Mouse (Mus musculus) B cell, adult 2 months (primary cell): ENCODE results near the gene Sema3f.

Experiments used
- DNase-seq, 2 experiments: peaks; one replicate each; pipeline ENCODE4 v3.0.0; 2022

Sema3f gene

GRCm38 (mm10) chr9:107709697-107710483 lies at the start of gene Sema3f:
Gene Sema3f, minus strand, starts transcription at chr9:107710475.
- peak; percentile 70 to 79 for DNase-seq

GRCm38 (mm10) chr9:107759593-107759992 lies 49.3 kb upstream of the Sema3f start:
- no peak for DNase-seq

- DNase-seq: no peak
Observed at GRCm38 (mm10) chr9:107750378-107750777, 40.1 kb upstream of the Sema3f start.

GRCm38 (mm10) chr9:107748063-107748462 lies 37.8 kb upstream of the Sema3f start:
- DNase-seq: no peak

GRCm38 (mm10) chr9:107747310-107747709 lies 37.0 kb upstream of the Sema3f start:
- DNase-seq: no peak

DNA sequence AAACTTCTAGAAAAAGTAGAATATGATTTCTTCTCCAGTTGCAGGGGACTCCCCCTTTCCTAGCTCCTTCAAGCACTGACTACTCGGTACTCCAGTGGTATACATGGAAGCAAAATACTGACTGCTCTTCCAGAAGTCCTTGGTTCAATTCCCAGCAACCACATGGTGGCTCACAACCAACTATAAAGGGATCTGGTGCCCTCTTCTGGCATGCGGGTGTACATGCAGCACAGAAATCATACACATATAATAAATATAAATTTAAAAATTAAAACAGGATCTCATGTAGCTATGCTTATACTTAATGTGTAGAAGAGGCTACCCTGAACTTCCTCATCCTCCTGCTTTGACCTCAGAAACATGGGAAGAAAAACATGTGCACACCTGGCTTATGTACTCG lies 36.4 kb upstream of the Sema3f start:
- DNase-seq: peak; percentile 24 to 30

- no peak for DNase-seq
Observed at GRCm38 (mm10) chr9:107744061-107744460, 33.8 kb upstream of the Sema3f start.

- DNase-seq: peak; percentile 49 to 55
Observed at GRCm38 (mm10) chr9:107738841-107739202, 28.5 kb upstream of the Sema3f start.

DNA sequence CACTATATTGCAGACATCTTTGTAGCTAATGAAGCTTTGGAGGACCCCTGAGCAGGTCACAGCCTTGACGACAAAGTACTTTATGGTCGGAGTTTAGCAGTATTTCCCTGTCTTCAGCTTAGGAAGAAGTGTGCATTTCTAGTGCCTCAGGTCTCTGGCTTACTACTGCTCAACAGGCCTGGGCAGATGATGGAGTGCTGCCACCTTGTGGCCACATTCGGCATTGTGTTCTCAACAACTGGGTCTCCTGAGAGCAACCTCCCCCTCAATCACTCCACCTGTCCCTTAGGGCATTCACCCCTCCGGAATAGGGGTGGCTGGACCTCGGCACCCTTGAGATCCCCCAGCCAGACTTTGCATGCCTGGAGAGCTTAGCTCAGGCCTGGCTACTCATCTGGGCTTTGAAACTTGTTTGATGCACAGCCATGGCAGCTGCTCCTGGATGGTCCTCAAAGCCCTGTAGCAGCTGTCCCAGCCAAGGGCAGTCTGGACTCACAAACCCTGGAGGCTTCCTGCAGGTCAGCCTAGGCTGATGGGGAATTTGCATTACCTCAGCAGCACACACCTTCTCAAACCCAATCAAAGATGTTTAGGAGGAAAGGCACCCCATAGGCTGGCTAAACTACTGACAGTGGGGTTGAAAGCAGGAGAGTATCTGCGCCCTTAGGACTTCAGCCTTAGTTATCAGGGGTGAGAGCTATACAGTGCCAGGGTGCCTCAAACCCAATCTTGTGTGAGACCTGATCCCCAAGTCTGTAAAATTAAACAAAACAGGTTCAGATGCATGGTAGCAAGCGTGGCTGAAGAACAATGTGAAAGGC lies 28.0 kb upstream of the Sema3f start:
- DNase-seq: peak; percentile 86 to 87

DNA sequence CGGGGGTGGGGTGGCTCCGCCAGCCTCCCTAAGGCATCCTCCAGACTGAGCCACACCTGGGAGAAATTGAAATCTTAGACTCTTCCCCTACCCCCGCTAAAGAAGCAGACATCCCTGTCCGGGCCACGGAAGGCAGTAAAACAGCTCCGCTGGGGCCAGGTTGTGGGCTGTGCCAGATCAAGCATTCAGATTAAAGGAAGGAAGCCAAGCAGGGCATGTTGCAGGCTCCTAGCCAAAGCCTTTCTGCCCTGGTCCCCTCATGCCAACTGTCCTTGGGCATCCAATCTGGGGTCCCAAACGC lies 25.9 kb upstream of the Sema3f start:
- peak; percentile 34 to 42 for DNase-seq

DNA sequence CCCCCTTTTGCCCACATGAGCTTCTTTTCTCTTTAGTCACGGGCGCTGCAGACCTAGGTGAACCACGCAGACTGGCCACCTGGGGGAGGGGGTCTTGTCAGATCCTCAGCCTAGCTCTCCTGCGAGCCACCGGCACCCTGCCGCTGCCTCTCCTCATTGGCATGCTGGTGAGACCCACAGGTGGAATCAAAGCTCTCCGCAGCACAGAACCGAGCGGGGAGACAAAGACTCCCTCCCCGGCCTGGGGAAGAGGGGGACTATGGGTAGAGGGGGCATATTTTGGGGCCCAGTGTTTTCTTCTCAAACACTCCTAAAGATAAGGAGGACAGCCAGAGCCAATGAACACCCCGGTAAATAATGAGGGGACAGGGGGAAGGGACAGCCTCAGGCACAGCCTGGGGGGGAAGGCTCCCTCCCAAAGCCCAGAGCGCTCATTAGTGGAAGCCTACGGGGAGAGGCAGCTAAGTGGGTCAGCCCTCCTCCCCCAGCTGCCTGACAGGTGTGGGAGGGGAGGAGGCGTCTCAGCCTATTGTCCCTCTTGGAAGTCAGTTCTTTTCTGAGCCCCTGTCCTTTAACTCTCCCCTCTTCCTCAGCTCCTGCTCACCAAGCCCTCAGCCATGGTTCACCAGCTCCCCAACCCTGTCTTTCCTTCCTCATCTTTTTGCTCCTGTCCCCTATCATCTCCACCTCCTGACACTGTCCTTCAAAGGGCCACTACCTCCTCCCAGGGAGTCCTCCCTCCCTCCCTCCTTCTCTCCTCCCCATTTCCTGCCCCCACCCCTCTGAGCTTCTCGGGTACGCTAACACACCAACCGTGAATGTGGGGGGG lies 25.3 kb upstream of the Sema3f start:
- DNase-seq: no peak

DNA sequence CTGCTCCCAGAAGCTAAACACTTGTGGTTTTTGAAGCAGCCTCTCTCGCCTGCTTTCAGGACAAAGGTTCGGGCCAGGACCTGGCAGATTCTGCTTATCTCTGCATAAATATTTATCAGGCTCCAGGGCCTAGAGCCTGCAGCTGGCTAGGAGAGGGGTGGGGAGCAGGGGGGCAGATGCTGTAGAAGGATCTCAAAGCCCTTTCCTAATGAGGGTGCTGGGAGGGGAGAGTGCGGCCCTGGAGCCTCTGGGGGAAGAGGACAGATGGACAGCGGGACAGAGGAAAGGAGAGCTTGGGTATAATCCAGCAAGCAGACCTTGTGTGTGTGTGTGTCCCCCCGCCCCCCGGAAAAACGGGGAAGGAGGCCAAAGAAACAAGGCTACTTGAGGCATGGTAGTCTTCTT lies 24.3 kb upstream of the Sema3f start:
- DNase-seq: no peak

DNA sequence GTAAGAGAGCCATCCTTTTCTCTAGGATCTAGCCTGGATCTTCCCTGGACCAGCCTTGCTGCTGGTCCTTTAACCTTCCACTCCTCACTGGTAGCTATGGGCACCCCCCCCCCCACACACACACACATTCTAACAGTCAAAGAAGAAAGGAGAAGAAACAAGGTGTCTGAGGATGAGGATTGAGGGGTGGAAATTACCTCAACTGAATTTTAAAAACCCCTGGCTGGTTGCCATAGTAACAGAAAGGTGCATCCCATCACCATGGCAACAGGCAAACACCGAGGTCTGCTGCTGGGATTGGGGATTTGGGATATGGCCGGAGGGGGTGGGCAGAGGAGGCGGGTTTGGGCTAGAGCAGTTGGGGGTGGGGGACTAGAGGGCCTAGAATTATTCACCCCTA lies 19.4 kb upstream of the Sema3f start:
- DNase-seq: no peak

DNA sequence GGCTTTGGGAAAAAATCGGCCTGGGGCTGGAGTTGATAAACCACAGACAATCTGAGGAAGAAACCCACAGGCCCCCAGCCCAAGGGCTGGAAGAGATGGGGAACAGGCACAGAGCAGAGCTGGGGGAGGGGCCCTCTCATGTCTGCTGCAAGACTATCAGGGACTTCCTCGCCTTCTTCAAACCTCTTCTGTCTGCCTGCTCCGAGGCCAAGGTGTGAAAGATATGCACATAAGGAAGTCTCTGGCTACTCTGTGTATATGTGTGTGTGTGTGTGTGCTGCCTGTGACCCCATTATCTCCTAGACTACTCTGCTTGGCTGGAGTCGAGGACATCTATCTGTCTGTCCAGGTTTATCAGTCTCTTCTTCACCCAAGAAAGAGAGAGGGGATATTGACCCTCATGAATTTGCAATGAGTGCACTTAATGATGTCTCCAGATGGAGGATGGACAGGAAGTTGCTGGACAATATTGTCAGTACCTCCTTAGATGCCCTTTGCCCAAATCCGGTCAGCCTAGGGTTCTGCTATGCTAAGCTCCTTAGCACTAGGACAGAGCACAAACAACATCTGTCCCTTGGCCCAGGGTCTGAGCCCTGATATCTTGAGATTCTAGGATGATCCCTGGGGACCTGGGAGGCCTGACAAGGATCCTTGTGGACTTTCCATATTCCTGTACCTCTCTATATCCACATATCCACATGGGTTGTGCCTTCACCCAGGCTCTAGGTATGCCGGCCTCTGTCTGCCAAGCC lies 18.8 kb upstream of the Sema3f start:
- DNase-seq: no peak

- no peak for DNase-seq
Observed at GRCm38 (mm10) chr9:107727041-107727440, 16.8 kb upstream of the Sema3f start.

DNA sequence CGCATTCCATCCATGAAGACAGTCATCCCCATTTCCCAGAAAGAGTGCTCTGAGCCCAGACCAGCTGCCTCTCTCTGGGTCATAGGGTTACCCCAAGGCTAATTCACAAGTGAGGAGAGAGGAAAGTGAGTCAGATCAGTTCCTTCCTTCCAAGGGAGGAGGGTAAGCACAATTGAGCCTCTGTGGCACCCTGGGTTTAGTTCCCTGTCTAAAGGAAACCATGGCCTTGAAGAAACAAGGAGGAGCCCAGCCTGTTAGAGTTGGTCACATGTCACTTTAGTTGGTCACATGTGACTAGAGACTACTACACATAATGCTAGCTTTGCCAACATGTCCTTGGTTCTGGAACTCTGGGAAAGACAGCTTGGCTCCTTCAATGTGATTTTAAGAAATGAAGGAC lies 14.5 kb upstream of the Sema3f start:
- DNase-seq: no peak

DNA sequence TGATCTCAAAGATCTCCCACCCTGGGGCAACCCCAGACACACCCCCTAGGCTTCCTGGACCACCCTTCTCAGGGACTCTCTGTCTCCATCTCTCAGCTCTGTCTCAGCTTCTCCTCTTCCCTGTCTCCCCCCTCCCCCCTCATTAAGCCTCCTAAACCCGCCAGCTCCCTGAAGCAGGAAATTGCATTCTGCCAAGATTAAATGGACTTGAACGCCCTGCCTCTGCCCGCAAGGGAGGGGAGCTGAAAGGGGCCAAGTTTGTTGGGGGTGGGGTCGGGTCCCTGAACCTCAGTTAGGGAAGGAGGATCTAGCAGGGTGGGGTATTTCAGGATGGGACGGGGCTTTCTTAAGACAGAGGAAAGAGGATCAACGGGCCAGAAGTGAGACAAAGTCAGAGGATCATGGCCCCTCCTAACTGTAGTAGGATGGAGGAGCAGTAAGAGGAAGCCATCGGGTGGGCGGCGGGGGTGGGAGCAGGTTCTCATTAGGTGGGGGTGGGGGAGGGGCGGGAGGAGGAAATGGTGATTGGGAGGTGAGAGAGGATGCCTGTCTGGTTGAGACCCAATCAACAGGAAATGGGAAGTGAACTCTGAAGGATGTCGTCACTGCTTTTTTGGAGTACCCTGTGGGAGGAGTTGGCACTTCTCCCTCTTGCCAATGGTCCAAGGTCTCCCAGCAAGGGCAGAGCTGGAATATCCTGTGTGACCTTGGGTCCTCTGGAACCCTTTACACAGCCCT lies 13.7 kb upstream of the Sema3f start:
- DNase-seq: no peak

GRCm38 (mm10) chr9:107723292-107723691 lies 13.0 kb upstream of the Sema3f start:
- DNase-seq: no peak

GRCm38 (mm10) chr9:107718781-107719540 lies 8.7 kb upstream of the Sema3f start:
- DNase-seq: no peak

GRCm38 (mm10) chr9:107716951-107717350 lies 6.7 kb upstream of the Sema3f start:
- DNase-seq: no peak

DNA sequence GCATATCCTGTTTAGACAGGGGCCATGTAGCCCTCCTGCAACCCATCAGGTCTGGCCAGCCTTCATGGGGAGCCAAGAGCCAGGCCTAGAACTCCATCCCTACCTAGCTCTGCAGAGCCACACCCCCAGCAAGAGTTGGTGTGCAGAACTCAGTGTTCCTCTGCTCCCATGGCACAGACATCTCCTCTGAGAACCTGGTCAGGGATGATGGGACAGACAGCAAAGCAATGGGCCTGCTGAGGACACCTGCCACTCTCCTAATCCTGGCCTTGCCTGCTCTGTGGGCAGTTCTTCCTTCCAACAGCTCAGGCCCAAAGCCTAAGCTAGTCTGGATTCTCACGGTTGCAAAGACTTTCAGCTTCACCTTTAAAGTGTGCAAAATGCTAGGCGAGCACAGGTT lies 5.4 kb upstream of the Sema3f start:
- no peak for DNase-seq
